Mouse (Mus musculus) forebrain, postnatal 0 days (tissue): Measurements from ENCODE around the gene Cuedc1. TPM values are rescaled to one million over a fixed set of nuclear protein-coding genes. Genes with fewer than 3 reads are reported as not detected.
A peak's percentile ranks its signal among the peaks of the same experiment; 100 is the strongest.

ENCODE experiments used
- ATAC-seq: fragments of 200-750 bp; cut with Nextera tagmentation; 2 replicates; pipeline ENCODE4 v1.8.0; 2017; ENCODE audit warnings: mild to moderate bottlenecking, moderate library complexity
- DNase-seq: peaks from one replicate; pipeline ENCODE4 v3.0.0-alpha.2; 2015
- H3K27ac ChIP-seq: fragments of 300-500 bp; sonication (generic); 2 replicates; pipeline ENCODE4 v1.5.1; 2014; ENCODE audit warnings: low read depth, mild to moderate bottlenecking, antibody characterized with exemption, low read length, moderate library complexity, mixed read lengths
- H3K27me3 ChIP-seq: fragments of 300-500 bp; sonication (generic); 2 replicates; pipeline ENCODE4 v1.6.1; 2014; ENCODE audit warnings: mild to moderate bottlenecking, low read length, mixed read lengths; ENCODE audit not compliant: insufficient read depth
- H3K36me3 ChIP-seq: fragments of 300-500 bp; sonication (generic); 2 replicates; pipeline ENCODE4 v1.6.1; 2014; ENCODE audit warnings: mild to moderate bottlenecking, moderate library complexity; ENCODE audit not compliant: insufficient read depth
- H3K4me1 ChIP-seq: fragments of 300-500 bp; sonication (generic); 2 replicates; pipeline ENCODE4 v1.6.1; 2014; ENCODE audit warnings: antibody characterized with exemption; ENCODE audit not compliant: insufficient read depth
- H3K4me2 ChIP-seq: fragments of 300-500 bp; sonication (generic); 2 replicates; pipeline ENCODE4 v1.6.1; 2014; ENCODE audit warnings: low read depth, mild to moderate bottlenecking, moderate library complexity
- H3K4me3 ChIP-seq: fragments of 300-500 bp; sonication (generic); 2 replicates; pipeline ENCODE4 v1.5.1; 2014; ENCODE audit warnings: low read depth, low read length, mixed read lengths
- H3K9ac ChIP-seq: fragments of 300-500 bp; sonication (generic); 2 replicates; pipeline ENCODE4 v1.6.1; 2014; ENCODE audit warnings: mild to moderate bottlenecking
- H3K9me3 ChIP-seq: fragments of 300-500 bp; sonication (generic); 2 replicates; pipeline ENCODE4 v1.6.1; 2016; ENCODE audit warnings: low read length
- CTCF ChIP-seq: sonication (generic); IDR thresholded peaks from 2 replicates; pipeline ENCODE4 v1.5.1; 2016; ENCODE audit warnings: antibody characterized with exemption, control low read depth, low read depth
- WGBS: fragments of 180-500 bp; shearing (Covaris S2); extraction: QIAGEN DNeasy Blood & Tissue Kit; methylation state at CpG from one replicate; pipeline ENCODE4 v1.1.7; 2014; 5-methylcytosine and 5-hydroxymethylcytosine counted together
- polyA plus RNA-seq: library from polyadenylated mRNA; unstranded; fragments of >200 nt; fragmentation: Nextera tagmentation; extraction: Ambion mirVana; gene quantifications from 2 replicates; pipeline ENCODE4 v1.2.1, GENCODE M21; 2015
- total RNA-seq: library from RNA; depleted of rRNA; stranded (reverse); fragments of >200 nt; gene quantifications from 2 replicates; pipeline ENCODE4 v1.2.3, GENCODE M21; 2014

Cuedc1 gene
- total and polyA plus RNA-seq, 2 experiments from 2014 or later: 34.6 to 34.7 TPM

GRCm38 (mm10) chr11:88161651-88162362 lies 63.9 kb downstream of the Cuedc1 start:
- Histone ChIP-seq H3K4me3 (peak overlapping the region; percentile 48), H3K4me2 (peak overlapping the region; percentile 76), H3K27ac (peak overlapping the region; percentile 63), H3K27me3 (no peaks in the 10 kb centered on the region), H3K36me3 (no peaks in the 10 kb centered on the region), H3K4me1 (0 out of 2 replicates have a peak, but pooled peaks cover 3% of the 10 kb centered on the region), H3K9me3 (no peaks in the 10 kb centered on the region), H3K9ac (peak overlapping the region; percentile 65; the same call in 1 of the 2 replicates)
- peak; percentile 70 for ATAC-seq
- WGBS: 2% methylated on average over 13 of the region's 15 CpGs
- TF ChIP-seq CTCF: peak; percentile 79
- peak; percentile 73 for DNase-seq

GRCm38 (mm10) chr11:88162740-88163139 lies 64.9 kb downstream of the Cuedc1 start:
- no peak overlapping the region for H3K27ac ChIP-seq
- 0 out of 2 replicates have a peak, but pooled peaks cover 3% of the 10 kb centered on the region for H3K4me1 ChIP-seq
- no peaks in the 10 kb centered on the region for H3K27me3 ChIP-seq
- H3K4me2 ChIP-seq: no peak overlapping the region
- TF ChIP-seq CTCF: no peak
- H3K9ac ChIP-seq: no peak overlapping the region
- H3K36me3 ChIP-seq: no peaks in the 10 kb centered on the region
- DNase-seq: no peak
- no peaks in the 10 kb centered on the region for H3K9me3 ChIP-seq
- no peak overlapping the region for H3K4me3 ChIP-seq
- ATAC-seq: no peak
- 71% methylated on average over 4 of the region's 4 CpGs for WGBS

- no peak for TF ChIP-seq CTCF
- Histone ChIP-seq H3K4me2 (no peak overlapping the region), H3K4me3 (no peak overlapping the region), H3K27ac (no peak overlapping the region), H3K27me3 (no peaks in the 10 kb centered on the region), H3K4me1 (0 out of 2 replicates have a peak, but pooled peaks cover 3% of the 10 kb centered on the region), H3K9me3 (no peaks in the 10 kb centered on the region), H3K36me3 (no peaks in the 10 kb centered on the region), H3K9ac (no peak overlapping the region)
- WGBS: 85% methylated on average over 7 of the region's 7 CpGs
- DNase-seq (no peak), ATAC-seq (no peak)
Observed at GRCm38 (mm10) chr11:88164213-88164723, 66.4 kb downstream of the Cuedc1 start.

DNA sequence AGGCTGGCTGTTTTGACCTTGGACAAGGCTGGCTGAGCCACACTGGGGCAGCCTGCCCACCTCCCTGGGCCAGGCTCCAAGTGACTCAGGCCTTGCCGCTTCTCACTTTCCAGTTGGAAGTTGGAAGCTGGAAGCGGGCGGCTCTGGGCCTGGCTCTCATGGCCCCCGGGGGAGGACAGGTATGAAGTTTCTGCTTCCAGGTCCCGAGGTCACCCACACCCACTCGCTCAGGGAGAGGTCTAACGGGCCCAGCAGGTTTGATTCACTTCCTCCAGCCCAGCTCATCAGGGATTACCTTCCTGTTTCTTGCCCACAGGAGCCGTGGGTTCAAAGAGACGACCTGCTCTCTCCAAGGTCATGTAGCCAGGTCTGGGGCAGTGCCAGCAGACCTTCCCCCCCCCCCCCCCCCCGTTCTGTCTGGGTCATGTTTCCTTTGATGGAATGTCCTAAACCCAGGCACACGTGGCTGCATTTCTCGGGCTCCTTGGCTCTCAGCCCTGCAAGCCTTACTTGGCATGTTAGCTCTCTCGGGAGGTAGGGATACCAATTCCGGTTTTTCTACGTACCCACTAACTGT lies 67.0 kb downstream of the Cuedc1 start:
- Histone ChIP-seq H3K4me2 (no peak overlapping the region), H3K36me3 (no peaks in the 10 kb centered on the region; the same call in 1 of the 2 replicates), H3K4me3 (no peak overlapping the region), H3K27me3 (no peaks in the 10 kb centered on the region), H3K27ac (no peak overlapping the region; the same call in 1 of the 2 replicates), H3K9ac (no peak overlapping the region), H3K9me3 (no peaks in the 10 kb centered on the region), H3K4me1 (0 out of 2 replicates have a peak, but pooled peaks cover 3% of the 10 kb centered on the region)
- TF ChIP-seq CTCF: no peak
- DNase-seq (no peak), ATAC-seq (no peak)
- 42% methylated on average over 14 of the region's 15 CpGs for WGBS

DNA sequence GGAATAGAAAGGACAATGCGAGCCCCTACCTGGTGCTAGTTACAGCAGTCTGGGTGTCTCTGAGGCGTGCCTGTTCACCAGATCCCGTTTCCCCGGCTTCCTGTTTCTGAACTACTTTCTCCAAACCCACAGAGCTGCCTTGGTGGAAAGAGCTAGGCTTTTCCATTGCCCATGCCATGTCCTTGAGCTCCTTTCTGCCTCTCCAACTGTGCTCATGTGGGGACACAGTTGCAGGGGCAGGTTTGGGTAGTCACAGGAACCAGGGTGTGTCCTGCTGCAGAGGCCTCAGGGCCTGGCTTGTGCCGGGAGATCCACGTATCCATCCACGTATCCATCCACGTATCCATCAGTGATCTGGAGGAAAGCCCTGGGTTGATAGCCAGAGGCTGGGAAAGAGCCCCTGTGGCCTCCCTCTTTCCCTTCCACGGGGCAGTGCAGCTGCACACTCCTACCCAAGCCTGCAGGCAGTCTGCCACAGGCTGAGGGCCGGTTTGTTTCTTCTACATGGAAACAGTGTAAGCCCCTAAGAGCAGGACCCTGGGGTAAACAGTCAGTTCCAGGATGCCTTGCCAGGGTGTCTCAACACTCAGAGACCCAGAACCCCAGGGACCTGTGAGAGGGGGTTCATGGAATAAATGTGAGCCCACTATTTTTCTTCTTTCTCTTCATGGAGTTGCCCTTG lies 68.0 kb downstream of the Cuedc1 start:
- no peak for ATAC-seq
- no peak overlapping the region for H3K9ac ChIP-seq
- DNase-seq: no peak
- TF ChIP-seq CTCF: no peak
- H3K9me3 ChIP-seq: no peaks in the 10 kb centered on the region
- 0 out of 2 replicates have a peak, but pooled peaks cover 3% of the 10 kb centered on the region for H3K4me1 ChIP-seq
- H3K27ac ChIP-seq: no peak overlapping the region
- no peaks in the 10 kb centered on the region for H3K27me3 ChIP-seq
- H3K36me3 ChIP-seq: peaks cover 3% of the 10 kb centered on the region; the same call in 1 of the 2 replicates
- H3K4me3 ChIP-seq: no peak overlapping the region
- WGBS: 73% methylated on average over 10 of the region's 10 CpGs
- H3K4me2 ChIP-seq: no peak overlapping the region

DNA sequence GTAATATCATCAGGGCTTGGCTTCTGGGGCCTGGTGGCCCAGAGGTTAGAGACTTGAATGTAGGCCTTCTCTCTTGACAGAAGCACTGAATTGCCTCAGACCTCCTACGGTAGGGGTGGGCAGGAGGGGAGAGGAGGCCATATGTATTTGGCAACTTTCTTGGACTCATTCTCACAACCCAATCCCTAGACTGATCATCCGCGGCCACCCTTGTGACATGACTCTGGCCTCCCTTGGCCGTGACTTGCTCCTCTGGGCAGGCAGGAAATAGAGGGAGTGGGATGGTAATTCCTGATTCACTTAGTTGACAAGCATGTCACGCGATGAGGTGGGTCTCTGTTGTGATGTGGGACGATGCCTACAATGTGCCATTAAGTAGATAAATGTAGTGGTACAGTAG lies 68.6 kb downstream of the Cuedc1 start:
- Histone ChIP-seq H3K9ac (no peak overlapping the region), H3K27me3 (no peaks in the 10 kb centered on the region), H3K4me3 (no peak overlapping the region), H3K9me3 (no peaks in the 10 kb centered on the region), H3K4me1 (0 out of 2 replicates have a peak, but pooled peaks cover 3% of the 10 kb centered on the region), H3K4me2 (no peak overlapping the region), H3K27ac (no peak overlapping the region), H3K36me3 (peaks cover 3% of the 10 kb centered on the region; the same call in 1 of the 2 replicates)
- no peak for TF ChIP-seq CTCF
- WGBS: 93% methylated on average over 7 of the region's 7 CpGs
- DNase-seq: no peak
- no peak for ATAC-seq

DNA sequence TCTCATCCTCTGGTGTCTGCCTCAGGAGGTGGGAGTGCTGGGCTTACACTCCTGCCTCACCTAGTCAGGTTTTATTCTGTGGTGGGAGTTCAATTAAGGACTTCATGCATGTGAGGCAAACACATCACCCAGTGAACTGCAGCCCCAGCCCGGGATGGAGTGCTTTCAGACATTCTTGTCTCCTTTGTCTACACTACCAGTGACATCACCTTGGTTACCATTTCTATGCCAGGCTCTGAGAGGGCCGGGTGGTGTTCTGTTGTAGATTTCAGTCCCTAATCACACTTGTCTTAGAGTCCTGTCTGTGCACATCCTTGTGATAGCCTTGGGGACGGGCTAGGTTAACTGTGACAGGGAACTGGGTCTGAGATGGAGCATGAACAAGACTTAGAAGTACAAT lies 70.8 kb downstream of the Cuedc1 start:
- peaks cover 3% of the 10 kb centered on the region; the same call in 1 of the 2 replicates for H3K36me3 ChIP-seq
- TF ChIP-seq CTCF: no peak
- H3K9me3 ChIP-seq: no peaks in the 10 kb centered on the region
- no peak overlapping the region for H3K4me3 ChIP-seq
- H3K4me2 ChIP-seq: no peak overlapping the region
- no peak overlapping the region for H3K9ac ChIP-seq
- no peak for DNase-seq
- H3K27me3 ChIP-seq: no peaks in the 10 kb centered on the region
- ATAC-seq: peak; percentile 63; the same call in 1 of the 2 replicates
- H3K4me1 ChIP-seq: no peaks in the 10 kb centered on the region
- H3K27ac ChIP-seq: no peak overlapping the region
- WGBS: 13% methylated on average over 3 of the region's 3 CpGs
